Mouse (Mus musculus): Measurements from ENCODE around the gene Vmn1r112. TPM values are rescaled to one million over a fixed set of nuclear protein-coding genes. Genes with fewer than 3 reads are reported as not detected.
"Not testable (repeated sequence)": the region's sequence is repeated elsewhere in the genome, so short reads cannot be mapped to it uniquely, and the experiment has no call there.

Vmn1r112 gene
- not detected for polyA plus RNA-seq (2017; shearing (Covaris generic))

DNA sequence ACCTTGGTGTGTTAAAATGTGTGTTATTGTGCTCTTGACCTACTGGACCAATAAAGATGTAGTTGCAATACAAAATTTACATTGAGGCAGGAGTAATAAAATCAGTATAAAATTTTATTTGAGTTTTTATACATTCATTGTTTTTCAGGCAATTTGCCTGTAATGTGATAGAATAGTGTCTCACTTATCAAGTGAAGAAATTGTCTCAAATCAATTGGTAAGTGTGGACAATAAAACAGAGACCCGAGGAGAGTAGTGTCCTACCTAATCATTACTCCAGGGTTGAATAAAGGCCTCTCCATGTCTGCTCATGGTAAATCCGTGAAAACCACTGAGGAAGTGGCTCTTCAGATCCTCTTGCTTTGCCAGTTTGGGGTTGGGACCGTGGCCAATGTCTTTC is at the start of gene Vmn1r112:
Gene Vmn1r112, plus strand, starts transcription at position 301 of the 400 bp plus-strand sequence.
- not testable (repeated sequence) for ATAC-seq

- ATAC-seq: not testable (repeated sequence)
These were observed 40.5 kb upstream of the Vmn1r112 start, which contains the start of gene Gm10668 for GRCm38 (mm10) chr7:20730524-20730923. TSS of gene Gm10668 (minus strand) at chr7:20730624.

DNA sequence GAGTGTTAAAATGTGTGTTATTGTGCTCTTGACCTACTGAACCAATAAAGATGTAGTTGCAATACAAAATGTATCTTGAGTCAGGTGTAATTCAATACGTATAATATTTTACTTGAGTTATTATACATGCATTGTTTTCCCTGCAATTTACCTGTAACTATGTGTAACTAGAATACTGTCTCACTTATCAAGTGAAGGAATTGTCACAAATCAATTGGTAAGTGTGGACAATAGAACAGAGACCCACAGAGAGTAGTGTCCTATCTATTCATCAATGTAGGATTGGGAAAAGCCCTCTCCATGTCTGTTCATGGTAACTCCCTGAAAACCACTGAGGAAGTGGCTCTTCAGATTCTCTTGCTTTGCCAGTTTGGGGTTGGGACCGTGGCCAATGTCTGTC is 16.0 kb downstream of the Vmn1r112 start, which contains the start of gene Vmn1r113:
Gene Vmn1r113, plus strand, starts transcription at position 301 of the 400 bp plus-strand sequence.
- not testable (repeated sequence) for ATAC-seq

DNA sequence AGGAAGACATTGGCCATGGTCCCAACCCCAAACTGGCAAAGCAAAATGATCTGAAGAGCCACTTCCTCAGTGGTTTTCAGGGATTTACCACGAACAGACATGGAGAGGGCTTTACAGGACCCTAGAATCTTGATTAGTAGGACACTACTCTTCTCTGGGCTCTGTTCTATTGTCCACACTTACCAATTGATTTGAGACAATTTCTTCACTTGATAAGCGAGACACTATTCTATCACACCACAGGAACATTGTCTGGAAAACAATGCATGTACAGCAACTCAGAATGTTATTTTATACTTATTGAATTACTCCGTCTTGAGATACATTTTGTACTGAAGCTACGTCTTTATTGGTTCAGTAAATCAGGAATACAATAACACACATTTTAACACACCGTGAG is 41.1 kb downstream of the Vmn1r112 start, which contains the start of gene Vmn1r114:
Gene Vmn1r114, minus strand, starts transcription at position 101 of the 400 bp plus-strand sequence.
- ATAC-seq: not testable (repeated sequence)

Other genes starting within 250 kb of the Vmn1r112 start
- not detected for gene Vmn1r104, start 237.3 kb upstream of the Vmn1r112 start, polyA plus RNA-seq (2017; shearing (Covaris generic))
- gene Gm5726, start 225.4 kb upstream of the Vmn1r112 start, polyA plus RNA-seq (2017; shearing (Covaris generic)): not detected
- gene Gm4141, start 194.9 kb upstream of the Vmn1r112 start, polyA plus RNA-seq (2017; shearing (Covaris generic)): not detected
- not detected for gene Gm4513, start 172.2 kb upstream of the Vmn1r112 start, polyA plus RNA-seq (2017; shearing (Covaris generic))
- not detected for gene Vmn1r107, start 102.3 kb upstream of the Vmn1r112 start, polyA plus RNA-seq (2017; shearing (Covaris generic))
- not detected for gene Vmn1r111, start 68.0 kb upstream of the Vmn1r112 start, polyA plus RNA-seq (2017; shearing (Covaris generic))
- gene Gm10668, start 40.6 kb upstream of the Vmn1r112 start, polyA plus RNA-seq (2017; shearing (Covaris generic)): not detected
- not detected for gene Vmn1r113, start 16.1 kb downstream of the Vmn1r112 start, polyA plus RNA-seq (2017; shearing (Covaris generic))
- gene Vmn1r114, start 41.0 kb downstream of the Vmn1r112 start, polyA plus RNA-seq (2017; shearing (Covaris generic)): not detected
- gene Vmn1r115, start 73.8 kb downstream of the Vmn1r112 start, polyA plus RNA-seq (2017; shearing (Covaris generic)): not detected
- not detected for gene Vmn1r116, start 101.1 kb downstream of the Vmn1r112 start, polyA plus RNA-seq (2017; shearing (Covaris generic))
- gene Vmn1r117, start 112.9 kb downstream of the Vmn1r112 start, polyA plus RNA-seq (2017; shearing (Covaris generic)): not detected
- not detected for gene Vmn1r118, start 141.2 kb downstream of the Vmn1r112 start, polyA plus RNA-seq (2017; shearing (Covaris generic))
- not detected for gene Vmn1r119, start 241.3 kb downstream of the Vmn1r112 start, polyA plus RNA-seq (2017; shearing (Covaris generic))